Mouse (Mus musculus) layer of hippocampus, postnatal 10 days (tissue): ENCODE results near the gene Lpgat1. TPM values are rescaled to one million over a fixed set of nuclear protein-coding genes. Genes with fewer than 3 reads are reported as not detected.

Source experiments
- DNase-seq, 2 experiments: peaks; one replicate each; pipeline ENCODE4 v3.0.0; 2021; ENCODE audit warnings: low spot score in 2 of 2
- total RNA-seq, 2 experiments: library from RNA; stranded (reverse); gene quantifications; 2 replicates each; pipeline ENCODE4 v1.2.3; 2021

Lpgat1 gene
- total RNA-seq, 2 experiments from 2014 or later: 88.3 to 91.1 TPM

DNA sequence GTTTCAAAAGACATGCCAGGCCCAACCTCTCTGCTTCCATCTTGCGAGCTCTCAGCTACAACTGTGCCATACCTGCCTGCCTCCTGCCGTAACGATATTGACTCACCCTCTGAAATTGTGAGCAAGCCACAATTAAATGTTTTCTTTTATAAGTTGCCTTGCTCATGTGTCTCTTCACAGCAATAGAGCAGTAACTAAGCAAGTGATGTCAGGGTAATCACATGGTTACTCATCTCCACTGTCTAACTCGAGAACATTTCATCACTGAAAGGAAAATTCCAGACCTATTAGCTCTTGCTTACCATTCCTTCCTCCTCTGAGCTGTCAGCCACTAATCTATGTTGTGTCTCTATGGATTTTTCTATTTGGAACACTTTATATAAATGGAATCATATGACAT, 15.0 kb downstream of the Lpgat1 start:
- no peak for DNase-seq

DNA sequence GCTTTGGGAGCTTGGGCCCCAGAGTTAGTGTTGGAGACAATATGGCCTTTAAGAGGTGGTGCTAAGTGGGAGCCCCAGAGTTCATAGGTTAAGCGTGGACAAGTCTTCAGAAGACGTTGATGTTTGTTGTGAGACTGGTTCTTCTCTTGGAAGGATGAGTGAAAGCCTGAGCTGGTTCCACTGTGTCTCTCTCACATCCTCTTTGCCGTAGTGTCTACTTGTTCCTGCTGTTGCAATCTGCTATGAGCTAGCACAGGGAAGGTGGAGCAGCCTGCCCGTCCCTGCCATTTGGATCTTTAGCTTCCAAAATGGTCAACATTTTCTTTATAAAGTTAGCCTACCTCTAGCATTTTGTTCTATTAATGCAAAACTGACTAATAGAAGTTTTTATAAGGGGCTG, 16.2 kb downstream of the Lpgat1 start:
- DNase-seq: no peak

DNA sequence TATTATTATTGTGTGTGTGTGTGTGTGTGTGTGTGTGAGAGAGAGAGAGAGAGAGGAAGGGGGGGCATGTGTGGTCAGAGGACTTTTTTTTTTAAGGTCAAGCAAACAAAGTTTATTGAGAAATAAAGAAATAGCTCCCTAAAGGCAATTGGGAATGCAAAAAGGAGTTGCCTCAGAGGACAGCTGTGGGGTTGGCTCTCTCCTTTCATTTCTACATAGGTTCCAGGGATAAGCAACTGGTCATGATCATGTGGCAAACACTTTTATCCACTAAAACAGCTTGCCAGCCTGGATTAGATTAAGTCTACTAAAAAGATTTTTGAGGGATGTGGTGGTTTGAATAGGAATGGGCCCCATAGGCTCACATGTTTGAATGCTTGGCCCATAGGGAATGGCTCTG, 18.8 kb downstream of the Lpgat1 start:
- no peak for DNase-seq

DNA sequence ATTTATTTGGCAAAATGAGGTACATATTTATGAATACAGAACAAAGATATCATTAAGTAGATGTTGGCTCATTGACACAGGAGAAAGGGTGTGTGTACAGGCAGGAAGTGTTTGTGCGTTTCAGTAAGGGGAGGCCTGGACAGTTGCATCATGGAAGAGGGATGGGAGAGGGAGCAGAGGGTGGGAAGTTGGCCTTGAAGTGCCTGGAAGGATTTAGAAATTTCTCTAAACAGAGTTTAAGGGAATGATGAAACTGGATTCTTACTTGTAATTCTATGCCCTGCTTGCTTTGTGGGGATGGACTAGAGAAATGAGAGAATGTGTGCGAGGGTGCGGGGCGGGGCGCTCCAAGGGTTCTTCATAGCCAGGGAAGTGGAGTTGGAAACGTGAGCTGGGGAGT, 20.2 kb downstream of the Lpgat1 start:
- no peak for DNase-seq

DNA sequence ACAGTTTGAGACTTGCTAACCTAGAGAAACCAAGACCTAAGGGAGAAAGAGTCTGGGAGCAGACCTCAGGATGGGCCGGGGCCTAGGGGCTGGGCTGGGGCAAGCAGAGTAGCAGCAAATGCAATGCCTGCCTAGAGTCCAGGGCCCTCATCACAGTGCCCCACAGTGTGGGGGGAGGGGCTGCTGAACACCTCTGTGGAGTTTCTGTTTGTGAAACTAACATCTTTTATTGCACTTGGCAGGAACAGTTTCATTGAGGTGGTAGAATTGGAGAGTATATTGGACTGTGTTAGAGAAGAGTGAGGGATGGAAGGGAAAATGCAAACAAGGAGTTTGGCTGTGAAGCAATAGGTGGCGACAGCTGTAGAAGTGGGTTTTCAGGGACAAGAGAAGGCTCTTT, 21.1 kb downstream of the Lpgat1 start:
- DNase-seq: no peak

DNA sequence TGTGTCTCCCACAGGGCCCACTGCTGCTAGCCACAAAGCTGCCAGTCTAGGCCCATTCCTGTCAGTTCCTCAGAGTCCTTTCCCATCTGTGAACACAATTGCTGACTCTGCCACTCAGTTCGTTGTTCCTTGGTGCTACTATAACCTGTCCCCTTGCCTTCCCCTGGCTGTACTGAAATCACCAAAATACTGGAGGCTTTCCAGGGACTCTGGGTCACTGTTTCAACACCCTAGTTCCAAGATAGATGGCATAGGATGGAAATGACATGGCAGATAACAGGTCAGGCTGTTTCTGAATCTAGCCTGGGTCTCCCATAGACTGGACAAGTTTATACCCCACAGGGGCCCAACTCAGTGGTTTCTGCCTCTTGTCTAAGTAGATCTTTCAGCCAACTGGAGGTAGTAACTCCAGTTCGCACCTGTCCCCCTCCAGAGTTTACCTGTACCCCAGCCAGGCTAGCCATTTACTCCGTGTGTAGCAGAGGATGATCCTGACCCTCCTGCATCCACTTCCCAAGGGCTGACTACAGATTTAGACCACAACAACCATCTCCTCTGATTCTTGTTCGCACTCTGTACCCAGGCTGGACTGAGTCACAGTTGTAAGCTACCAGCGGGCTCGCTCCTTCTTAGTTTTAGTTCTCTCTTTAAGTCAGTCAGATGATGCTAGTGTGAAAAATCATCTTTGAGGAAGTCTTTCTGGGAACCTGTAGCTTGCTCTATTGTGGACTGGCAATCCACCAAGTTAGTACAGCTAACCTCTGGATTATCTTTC, 23.1 kb downstream of the Lpgat1 start:
- no peak for DNase-seq

DNA sequence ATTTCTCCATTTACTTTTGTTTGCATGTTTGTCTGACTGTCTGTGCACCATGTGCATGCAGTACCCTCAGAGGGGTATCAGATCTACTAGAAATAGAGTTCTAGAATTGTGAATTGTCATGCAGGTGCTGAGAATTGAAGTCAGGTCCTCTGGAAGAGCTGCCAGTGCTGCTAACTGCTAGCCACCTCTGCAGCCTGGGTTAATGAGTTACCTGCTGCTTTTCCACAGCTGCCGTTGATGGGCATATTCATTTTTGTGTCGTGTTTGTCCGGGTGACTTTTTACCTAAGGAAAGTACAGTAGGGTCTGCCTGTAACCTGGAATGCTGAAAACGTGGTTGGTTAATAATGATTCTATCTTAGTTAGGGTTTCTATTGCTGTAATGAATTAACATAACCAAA, 24.0 kb downstream of the Lpgat1 start:
- DNase-seq: no peak

DNA sequence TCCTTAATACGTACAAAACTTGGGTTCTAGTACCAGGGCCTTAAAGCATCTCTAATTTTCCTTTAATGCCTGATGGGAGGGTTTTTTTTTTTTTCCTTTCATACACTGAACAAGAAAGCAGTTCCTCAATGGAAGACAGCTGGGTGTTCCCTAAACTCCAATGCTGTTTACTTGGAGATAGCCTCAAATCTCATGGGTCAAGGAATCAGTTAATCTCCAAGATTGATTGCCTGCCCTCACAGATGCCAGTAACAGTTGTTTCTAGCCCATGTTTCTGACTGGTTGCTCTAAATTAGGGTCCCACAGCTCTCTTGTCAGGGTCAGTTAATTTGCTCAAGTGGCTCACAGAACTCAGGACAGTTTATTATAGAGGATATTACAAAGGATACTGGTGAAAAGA, 30.8 kb downstream of the Lpgat1 start:
- no peak for DNase-seq

DNA sequence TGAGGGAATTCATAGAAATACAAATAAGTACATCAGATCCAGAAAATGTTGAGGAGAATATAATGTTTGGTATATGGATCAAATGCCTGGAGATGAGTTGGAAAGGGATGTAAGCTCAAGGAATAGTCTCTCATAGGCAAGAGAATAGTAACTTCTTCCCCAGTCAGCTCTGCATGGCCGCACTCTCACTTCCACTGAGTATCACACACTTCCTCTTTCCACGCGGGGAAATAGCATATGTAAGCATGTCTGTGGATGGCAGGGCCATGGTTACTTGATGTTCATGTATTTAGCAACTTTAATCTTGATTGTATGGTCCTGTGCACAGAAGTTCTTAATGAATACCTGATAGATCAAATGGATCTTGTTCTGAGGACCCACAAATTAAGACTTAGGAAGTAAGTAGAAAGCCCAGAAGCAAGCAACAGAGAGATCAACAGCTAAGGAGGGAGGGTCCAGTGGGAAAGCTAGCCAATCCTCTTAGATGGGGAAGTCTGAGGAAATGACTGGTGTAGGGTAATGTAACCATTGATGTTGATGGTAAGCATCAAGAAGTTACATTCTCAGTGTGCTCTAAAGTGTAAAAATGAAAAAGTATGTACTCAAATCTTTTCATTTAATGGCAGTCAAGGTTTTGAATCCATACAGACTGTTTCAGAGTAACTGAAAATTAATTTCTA, 39.0 kb downstream of the Lpgat1 start:
- DNase-seq: no peak

DNA sequence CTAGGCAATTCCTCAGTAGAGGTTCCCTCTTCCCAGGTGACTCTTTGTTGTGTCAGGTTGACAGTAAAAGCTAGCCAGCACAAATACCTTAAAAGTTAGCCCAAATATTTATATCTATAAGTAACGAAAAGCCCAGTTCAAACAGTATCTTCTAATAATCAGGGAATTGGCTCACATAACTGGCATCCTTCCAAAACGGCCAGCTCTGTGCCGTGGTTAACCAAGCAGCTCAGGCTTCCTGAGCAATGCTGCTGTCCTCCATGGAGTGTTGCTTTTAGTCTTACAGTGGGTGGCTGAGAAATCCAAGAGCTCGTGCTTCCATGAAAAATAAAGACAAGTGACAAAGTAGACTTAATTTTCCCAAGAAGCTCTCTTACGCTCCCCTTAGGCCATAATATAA, 56.5 kb downstream of the Lpgat1 start:
- no peak for DNase-seq

DNA sequence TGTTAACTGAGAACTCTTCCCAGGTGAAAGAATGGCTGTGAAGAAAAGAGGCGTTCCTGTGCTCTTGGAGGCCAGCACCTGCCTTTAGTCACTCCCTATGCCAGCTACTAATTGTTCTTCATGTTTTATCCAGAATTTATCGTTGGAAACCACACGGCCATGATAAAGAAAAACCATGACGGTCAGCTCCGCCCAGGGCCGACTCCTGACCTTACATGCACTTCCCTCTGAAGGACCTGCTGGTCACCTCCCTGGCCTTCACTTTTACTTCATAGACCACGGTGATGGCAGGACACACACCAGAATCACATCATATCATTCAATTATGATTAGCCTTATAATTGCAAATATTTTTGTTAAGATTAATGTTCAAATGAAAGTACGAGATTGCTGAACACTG, 57.5 kb downstream of the Lpgat1 start:
- DNase-seq: no peak

DNA sequence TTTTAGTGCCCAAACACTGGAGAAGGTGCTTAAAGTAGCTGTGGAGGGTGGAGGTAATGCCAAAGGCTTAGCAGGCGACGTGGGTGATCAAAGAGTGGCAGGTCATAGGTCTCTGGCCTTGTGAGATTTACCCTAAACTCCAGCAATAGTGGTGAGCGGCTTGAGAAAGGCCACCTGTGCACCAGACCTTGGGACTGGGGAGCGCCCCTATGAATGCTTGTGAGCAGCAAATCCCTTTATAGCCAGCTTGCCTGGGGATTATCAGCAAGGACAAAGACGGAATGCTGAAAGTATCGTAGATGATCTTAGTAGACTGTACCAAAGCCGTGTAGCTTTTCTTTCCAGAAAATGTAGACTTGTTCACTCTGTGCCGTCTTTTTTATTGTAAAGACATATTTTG, 59.9 kb downstream of the Lpgat1 start:
- DNase-seq: no peak

DNA sequence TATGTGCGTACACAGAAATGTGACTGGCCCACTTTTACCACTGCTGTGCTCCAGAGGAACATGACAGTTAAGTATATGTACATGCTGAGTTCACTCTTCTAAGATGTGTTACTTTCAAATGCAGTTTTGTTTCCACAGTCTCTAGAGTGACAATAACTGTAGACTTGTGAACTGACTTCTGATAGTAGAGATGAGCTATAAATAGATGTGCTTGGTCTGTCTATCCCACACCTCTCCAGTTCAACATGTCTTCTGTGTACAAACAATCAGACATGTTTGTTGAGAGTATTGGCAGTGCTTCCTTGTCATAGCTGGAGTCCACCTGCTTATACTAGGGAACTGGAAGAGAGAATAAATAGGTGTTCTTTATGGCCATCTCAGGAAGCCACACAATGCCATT, 62.8 kb downstream of the Lpgat1 start:
- DNase-seq: no peak

DNA sequence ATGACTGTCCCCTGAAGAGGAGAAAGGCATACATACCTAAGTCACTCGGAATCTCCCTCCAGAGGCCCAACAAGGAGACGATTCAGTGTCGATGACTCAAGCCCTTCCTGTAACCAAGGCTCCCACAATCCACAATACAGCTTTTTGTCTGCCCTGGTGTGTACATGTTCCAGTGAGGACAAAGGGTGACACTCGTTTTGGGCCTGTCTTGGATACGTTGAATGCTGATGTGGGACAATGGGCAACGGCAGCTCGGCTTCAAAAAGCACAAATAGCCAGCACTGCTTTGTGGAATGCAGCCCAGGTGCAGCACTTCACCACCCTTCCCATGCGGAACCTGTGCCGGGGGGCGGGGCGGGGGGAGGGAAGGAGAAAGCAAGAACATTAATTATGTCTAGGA, 67.5 kb downstream of the Lpgat1 start:
- no peak for DNase-seq

DNA sequence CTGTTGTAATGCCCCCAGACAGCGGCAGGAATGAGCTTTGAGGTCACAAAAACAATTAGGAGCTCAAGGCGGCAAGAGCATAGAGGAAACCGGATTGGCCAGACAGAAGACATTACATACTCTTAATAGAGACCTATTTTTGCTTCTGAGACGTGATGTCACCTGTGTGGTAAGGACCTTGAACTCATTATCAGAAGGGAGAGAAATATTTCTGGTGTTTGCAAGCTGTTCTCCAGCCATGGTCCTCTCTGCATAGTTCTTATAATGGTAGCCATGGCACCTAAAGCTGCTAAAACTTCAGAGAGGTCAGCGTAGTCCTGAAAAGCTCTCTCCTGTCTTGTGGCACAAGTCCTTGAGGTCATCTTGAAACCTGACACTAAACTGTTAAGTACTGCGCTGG, 68.6 kb downstream of the Lpgat1 start:
- no peak for DNase-seq

DNA sequence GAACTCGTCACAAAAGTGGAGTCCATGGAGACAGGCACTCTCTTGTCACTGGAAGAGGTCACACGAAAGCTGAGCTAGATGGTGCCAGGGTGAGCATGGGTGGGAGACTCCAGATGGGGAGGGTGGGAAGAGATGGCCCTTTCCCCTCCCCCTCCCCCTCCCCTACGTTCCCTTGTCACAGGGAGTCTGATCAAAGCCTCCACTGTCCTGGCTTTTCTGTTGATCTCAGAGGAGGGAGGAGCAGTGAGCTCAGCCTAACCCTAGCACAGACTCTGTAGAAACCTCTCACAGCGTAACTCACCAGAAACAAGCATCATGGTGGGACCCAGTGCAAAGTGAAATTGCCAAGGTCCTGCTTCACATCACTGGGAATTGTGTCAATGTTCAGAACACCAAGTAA, 69.7 kb downstream of the Lpgat1 start:
- DNase-seq: no peak

DNA sequence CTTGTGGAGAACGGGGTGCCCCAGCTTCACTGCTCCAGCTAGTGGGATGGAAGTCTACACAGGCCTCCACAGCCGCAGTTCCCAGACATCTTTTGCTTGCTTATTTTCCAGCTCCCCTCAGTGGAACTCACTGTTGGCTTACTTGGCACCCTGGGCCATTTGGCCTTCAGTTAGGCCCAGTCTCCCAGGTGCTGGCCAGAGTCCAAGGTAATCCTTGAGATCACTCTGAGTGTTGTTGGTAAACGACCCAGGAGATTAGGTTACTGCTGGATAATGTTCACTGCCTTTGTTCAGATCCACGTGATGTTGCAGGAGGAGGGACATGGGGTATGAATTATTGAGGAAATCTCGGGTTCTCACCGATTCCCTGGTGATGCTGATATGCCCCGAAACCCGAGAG, 75.4 kb downstream of the Lpgat1 start:
- no peak for DNase-seq

DNA sequence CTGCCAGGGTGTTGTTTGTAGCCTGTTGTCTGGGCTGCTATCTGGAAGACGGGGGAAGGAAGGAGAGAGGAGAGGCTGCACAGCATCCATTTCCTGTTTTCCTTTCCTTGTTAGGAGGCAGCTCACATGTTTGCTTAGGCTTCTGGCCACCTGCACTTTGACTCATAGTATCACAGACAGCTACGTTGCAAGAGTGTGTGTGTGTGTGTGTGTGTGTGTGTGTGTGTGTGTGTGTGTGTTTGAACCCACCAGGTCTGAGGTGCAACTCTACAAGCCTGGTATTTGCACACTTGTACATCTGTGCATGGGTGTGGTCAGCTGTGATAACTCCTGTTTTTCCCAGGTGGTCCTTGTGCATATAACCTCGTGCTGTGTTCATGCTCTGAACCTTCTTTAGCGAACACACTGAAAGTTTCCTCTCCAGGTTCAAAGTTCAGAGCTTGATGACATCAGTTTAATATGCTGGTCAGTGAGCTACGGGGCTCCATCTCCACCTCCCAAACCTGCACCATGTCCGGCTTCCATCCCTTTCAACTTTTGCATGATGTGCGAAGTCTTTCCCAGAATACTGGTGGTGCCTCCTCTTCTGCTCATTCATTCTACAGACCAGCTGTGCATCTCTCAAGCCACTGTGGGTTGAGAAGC, 76.4 kb downstream of the Lpgat1 start:
- no peak for DNase-seq

DNA sequence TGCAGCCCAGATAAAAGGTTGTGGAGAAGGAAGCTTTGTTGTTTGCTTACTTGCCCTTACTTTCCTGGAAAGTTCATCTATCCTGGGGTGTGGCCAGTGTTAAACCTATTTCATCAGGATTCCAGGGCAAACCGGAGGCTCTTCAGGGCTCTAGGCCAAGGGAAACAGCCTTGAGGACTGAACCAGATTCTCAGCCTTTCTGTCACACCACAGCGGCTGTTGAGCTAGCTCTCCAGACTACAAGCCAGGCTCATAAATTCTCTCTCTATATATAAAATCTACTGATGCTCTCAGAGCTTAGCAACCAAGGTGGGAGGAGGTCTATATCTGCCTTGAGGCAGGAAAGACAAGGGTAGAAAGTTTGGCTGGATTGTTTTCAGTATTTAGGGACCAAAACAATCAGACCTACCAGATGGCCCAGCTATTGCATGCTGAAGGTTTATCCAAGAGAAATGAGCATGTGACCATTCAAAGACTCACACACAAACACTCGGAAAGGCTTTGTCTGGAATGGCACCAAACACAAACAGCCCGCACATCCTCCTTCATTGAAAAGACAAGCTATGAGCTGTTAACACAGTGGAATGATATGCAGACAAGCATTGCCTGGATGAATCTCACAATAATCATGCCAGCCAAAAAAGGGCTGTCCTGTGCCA, 78.7 kb downstream of the Lpgat1 start:
- DNase-seq: no peak

DNA sequence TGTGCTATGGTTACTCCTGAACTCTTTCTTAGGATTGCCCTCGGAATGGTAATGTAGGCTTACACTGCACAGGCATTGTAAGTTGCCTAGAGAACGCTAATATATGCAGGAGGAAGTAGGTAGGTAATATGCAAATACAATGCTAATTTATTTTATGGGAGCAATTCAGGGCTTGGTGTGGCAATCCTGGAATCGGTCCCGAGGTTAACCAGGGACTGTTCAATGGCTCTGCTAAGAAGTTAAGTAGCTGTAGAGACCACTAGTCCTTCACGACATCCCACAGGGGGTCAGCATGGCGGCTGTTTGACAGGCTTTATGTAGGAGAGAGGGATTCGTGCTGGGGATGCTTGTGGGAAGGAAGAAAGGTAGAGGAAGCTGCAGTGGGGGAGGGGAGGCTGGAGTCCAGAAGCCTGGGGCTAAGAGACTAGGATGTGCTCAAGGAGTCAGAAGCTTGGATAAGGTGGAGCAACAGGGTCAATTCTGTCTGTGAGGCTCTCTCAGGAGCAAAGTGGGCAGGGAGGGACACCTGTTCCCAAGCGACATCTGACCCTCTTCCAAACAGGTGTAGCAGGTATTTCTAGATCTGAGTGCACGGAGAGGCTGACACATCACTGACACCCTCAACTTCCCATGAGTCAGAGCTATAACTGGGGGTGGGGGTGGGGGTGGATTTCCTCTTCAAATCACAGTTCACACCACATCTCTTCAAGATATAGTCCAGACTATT, 84.6 kb downstream of the Lpgat1 start:
- DNase-seq: no peak
